Mouse (Mus musculus) spleen, adult 10 weeks (tissue): Measurements from ENCODE around the gene Dazap1. TPM values are rescaled to one million over a fixed set of nuclear protein-coding genes. Genes with fewer than 3 reads are reported as not detected.

Experiments used
- polyA plus RNA-seq: library from polyadenylated mRNA; stranded (reverse); fragments of 350-450 nt; fragmentation: Illumina TruSeq; extraction: RNeasy Lipid Tissue Mini Kit (QIAGEN cat#74804); gene quantifications from one replicate; pipeline ENCODE4 v1.2.3, GENCODE M21; 2015; ENCODE audit warnings: low replicate concordance; ENCODE audit not compliant: insufficient read depth

Dazap1 gene
- polyA plus RNA-seq: 74.8 TPM

DNA sequence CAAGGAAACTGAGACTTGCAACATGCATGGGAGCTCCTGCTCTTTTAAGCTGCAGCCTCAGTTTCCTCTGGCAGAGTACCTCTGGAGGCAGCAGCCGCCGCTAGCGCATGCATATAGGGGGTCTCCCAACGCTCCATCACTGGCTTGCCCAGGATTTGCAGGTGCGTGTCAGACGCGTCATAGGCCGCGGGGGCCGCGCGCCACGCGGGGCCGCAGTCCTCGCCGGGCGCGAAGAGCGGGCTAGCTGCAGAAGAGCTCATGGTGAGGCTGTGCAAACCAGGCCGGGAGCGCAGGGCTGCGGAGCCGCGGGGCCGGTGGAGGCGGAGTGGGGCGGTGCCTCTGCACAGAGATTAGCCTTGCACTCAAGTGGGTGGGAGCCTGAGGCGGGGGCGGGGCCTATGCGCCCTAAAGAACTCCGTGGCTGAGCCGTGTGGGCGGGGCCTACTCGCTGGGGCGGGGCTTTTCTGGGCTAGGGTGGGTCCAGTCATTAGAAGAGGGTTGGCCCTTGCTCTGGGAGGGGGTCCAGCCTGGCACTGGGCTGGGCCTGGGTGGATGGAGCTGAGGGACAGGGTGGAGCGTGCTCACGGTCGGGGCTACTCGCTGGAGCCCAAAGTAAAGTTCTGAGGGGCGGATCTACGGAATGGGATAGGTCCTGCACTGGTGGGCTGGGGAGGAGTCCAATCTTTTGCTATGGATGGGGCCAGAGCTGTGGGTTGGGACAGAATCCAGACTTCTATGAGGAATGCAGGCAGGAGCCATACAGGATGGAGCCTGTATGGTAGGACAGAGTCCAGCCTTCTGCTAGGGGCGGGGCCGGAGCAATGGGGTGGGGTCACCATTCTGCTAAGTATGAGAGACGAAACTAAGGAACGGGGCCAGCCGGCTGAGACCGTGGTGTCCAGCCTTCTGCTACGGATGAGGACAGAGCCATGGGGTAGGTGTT lies at the start of gene Dazap1, which contains the start of gene Gamt:
Gene Dazap1 (plus strand): TSS at position 845 of the 943 bp plus-strand sequence.
Gene Gamt (minus strand): TSS at position 371 of the 943 bp plus-strand sequence.

DNA sequence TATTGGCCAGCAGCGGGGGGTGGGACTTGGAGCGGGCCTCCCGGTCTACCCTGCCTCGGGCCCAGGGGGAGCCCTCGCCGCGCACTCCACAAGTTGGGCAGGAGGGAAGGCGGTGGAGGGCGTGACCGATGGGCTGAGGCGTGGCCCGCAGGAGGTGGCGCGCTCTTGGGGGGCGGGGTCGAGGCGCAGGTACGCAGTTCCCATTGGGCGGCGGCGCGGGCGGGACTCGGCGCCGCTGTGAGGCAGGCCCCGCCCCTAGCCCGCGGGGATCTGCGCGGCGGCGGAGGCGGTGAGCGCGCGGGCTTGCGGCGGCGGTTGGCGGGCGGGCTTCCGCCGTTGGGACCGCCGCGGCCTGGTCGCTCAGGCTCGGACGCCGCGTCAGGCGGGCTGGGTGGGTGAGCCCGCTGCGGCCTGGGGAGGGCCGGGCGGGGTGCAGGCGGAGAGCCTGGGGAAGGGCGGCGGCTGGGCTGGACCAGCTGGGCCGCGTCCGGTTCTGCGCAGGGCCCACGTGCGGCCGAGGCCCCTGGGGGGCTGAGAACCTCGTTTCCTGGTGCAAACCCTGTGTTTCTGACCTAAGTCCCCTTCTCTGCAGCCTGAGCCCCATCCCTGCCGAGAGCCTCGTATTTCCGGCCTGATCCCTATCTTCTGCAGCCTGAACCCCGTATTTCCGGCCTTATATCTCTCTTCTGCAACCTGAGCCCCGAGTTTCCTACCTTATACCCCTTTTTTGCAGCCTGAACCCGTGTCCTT lies 34.7 kb upstream of the Dazap1 start, which contains the start of gene Mum1:
Gene Mum1 (plus strand): TSS at position 19 of the 750 bp plus-strand sequence.

DNA sequence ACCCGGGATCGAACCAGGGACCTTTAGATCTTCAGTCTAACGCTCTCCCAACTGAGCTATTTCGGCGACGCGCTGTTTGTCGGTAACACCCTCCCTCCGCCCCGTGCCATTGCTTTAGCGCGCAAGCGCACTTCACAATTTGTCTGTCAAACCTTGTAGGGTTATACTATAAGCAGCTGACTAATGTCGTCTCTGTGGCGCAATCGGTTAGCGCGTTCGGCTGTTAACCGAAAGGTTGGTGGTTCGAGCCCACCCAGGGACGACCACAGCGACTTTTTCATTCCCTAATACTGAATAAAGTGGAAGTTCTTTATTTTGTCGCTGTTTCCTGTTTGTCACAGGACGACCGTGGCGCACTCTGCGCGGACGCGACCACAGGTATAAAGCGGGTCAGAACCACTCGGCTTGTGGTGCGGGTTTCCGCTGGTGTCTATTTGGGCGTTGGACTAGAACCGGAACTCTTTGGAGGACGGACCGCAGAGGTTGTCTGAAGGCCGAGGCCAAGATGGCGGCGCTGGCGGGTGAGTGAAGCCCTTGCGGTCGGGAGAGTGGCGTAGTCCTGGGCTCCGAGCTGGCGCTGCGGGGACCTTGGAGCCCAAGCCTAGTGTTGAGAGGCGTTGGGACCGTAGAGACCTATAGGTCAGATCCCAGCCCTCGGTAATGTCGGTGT lies 12.2 kb upstream of the Dazap1 start, which contains the start of gene Ndufs7:
Gene Ndufs7 (plus strand): TSS at position 151 of the 670 bp plus-strand sequence.

DNA sequence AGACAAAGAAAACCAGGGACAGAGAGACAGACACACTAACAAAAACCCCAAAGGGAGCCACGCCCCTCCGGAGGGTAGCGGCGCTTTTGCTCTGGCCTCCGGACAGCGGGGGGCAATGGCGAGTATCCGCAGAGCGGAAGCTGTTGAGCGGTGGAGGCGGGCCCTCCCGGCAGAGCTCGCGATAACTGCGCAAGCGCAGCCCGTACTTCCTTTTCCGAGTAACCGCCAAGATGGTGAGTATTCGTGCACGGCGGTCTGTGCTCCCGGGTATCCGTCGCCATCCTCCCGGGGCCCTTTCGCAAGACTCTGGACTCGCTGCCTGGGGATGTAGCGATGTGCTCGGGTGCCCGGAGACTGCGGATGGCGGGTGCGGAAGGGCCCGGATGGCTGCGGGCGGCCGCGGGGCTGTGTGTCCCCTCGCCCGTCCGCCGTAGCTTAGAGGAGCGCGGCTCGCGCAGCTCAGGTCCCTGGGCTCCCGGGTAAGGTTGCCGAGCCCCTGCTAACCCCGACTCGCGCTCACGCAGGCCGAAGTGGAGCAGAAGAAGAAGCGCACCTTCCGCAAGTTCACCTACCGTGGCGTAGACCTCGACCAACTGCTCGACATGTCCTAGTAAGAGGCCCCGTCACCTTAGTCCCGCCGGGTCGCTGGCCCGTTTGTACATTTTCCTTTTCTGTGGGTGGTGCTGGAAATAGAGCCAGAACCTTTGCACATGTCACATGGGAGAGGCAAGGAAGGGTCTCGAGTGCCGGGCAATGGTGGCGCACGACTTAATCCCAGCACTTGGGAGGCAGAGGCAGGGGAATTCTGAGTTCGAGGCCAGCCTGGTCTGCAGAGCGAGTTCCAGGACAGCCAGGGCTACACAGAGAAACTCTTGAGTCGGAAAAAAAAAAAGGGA lies 31.2 kb downstream of the Dazap1 start, which contains the start of gene Rps15:
Gene Rps15 (plus strand): TSS at position 203 of the 896 bp plus-strand sequence.

DNA sequence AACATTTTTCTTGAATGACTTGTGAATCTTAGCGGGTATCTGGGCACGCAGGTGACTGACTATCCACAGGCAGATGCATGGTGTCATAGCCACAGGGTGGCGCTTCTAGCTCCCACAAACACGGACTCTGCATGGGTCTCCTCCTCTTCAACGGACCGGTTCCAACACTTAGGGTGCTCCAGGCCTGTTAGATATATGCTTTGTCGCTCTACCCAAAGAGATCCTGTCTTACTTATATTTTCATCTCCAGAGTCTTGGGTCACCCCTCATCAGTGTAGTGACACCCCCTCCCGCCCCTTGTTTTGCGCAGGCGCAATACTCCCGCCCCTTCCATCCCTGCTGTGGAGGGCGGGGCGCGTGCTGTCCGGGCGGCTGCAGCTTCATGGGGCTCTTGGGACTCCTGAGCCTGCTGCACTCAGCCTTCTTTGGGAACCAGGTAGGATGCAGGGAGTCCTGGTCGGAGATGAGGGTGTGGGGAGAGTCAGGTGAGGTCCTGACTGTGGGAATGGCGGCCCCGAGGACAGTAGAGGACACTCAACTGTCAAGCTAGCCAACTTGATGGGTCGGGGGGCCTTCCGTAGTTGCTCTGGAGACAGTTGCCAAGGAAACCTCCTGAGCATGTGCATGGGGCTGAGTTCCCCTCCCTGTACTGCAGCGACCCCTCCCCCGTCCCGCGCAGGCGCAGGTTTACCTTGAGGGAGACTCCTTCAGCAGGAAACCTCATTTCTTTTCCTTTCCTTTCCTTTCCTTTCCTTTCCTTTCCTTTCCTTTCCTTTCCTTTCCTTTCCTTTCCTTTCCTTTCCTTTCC lies 34.5 kb downstream of the Dazap1 start, which contains the start of gene Apc2:
Gene Apc2 (plus strand): TSS at position 360 of the 808 bp plus-strand sequence.

DNA sequence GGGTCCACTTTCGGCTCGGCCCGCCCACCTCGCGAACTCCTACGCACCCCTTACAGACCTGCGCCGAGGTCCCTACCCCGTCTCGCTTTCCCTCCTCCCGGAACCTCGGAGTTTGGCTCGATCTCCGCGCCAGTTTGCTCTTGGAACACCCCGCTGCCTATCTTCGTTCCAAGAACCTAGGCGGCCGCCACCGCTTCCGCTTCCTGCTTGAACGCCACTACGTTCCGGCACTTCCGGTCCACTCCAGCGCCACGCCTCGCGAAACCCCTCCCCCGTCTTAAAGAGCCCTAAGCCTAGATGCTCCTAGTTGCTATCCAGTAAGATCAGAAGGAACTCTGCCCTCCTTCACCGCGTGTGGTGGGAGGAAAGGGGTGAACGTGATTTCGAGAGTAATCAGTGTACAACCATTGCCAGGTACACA lies 59.1 kb downstream of the Dazap1 start, which contains the start of gene 2310011J03Rik:
Gene 2310011J03Rik (minus strand): TSS at position 198 of the 421 bp plus-strand sequence.

DNA sequence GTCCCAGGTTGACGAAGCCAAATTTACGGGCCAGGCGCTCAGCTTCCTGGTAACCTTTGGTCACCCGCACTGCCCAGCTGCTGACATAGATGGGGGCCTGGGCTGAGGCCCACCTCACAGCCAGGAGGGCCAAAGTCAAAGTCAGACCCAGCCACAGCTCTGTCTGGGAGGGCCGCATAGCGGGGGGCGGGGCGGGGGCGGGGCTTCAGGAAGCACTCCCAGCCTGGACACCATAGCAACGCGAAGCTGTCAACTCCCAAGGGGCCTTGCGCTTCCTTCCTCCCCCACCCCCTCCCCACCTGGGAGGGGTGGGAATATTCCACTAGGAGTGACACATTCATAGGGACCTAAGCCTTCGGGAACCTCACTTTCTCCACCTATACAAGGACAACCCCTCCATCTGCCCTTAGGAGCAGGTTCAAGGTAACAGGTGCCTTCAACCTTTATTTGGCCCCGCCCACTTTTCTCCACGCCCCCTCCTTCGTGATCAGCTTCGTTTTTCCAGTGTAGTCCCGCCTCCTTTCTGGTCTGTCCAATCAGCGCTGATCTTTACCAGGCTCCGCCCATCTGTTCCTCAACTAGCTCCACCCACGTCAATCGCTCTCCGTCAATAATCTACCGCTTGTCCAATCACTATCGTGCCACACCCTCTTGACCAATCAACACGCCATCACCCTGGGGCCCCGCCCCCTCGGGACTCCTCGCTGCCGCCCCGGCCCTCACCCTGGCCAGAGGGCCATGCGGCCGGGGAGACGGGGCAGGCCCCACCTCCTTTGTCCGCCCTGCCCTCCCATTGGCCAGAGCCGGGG lies 68.2 kb downstream of the Dazap1 start, which contains the start of the genes Pcsk4 and Reep6:
Gene Pcsk4 (minus strand): TSS at position 226 of the 809 bp plus-strand sequence.
Gene Reep6 (plus strand): TSS at position 681 of the 809 bp plus-strand sequence.

Other genes with a start within 250 kb of the Dazap1 start
- gene Arhgap45, start 244.8 kb upstream of the Dazap1 start, polyA plus RNA-seq: 93.1 TPM
- gene Polr2e, start 221.7 kb upstream of the Dazap1 start, polyA plus RNA-seq: 19.3 TPM
- gene Gpx4, start 214.3 kb upstream of the Dazap1 start, polyA plus RNA-seq: 128 TPM
- gene Sbno2, start 155.9 kb upstream of the Dazap1 start, polyA plus RNA-seq: 22.6 TPM
- gene Stk11, start 145.7 kb upstream of the Dazap1 start, polyA plus RNA-seq: 58.7 TPM
- 23.7 TPM for gene Atp5d, start 122.9 kb upstream of the Dazap1 start, polyA plus RNA-seq
- 1.2 TPM for gene Cbarp, start 120.7 kb upstream of the Dazap1 start, polyA plus RNA-seq
- 29.3 TPM for gene Midn, start 113.2 kb upstream of the Dazap1 start, polyA plus RNA-seq
- gene Cirbp, start 95.5 kb upstream of the Dazap1 start, polyA plus RNA-seq: 81.8 TPM
- 13.5 TPM for gene 1600002K03Rik, start 88.5 kb upstream of the Dazap1 start, polyA plus RNA-seq
- gene Efna2, start 82.0 kb upstream of the Dazap1 start, polyA plus RNA-seq: 0.35 TPM
- gene Mum1, start 35.1 kb upstream of the Dazap1 start, polyA plus RNA-seq: 40.2 TPM
- 17.1 TPM for gene Ndufs7, start 12.4 kb upstream of the Dazap1 start, polyA plus RNA-seq
- 2.3 TPM for gene Gamt, start 474 bp upstream of the Dazap1 start, polyA plus RNA-seq
- gene Rps15, start 31.0 kb downstream of the Dazap1 start, polyA plus RNA-seq: 623 TPM
- 0.76 TPM for gene Apc2, start 34.5 kb downstream of the Dazap1 start, polyA plus RNA-seq
- gene 2310011J03Rik, start 59.1 kb downstream of the Dazap1 start, polyA plus RNA-seq: 11.8 TPM
- gene Pcsk4, start 68.0 kb downstream of the Dazap1 start, polyA plus RNA-seq: 0.41 TPM
- 0.26 TPM for gene Reep6, start 68.5 kb downstream of the Dazap1 start, polyA plus RNA-seq
- 2.1 TPM for gene Adamtsl5, start 86.9 kb downstream of the Dazap1 start, polyA plus RNA-seq
- not detected for gene Plk5, start 95.0 kb downstream of the Dazap1 start, polyA plus RNA-seq
- gene Mex3d, start 126.2 kb downstream of the Dazap1 start, polyA plus RNA-seq: 4.6 TPM
- gene Mbd3, start 138.1 kb downstream of the Dazap1 start, polyA plus RNA-seq: 18.0 TPM
- gene Uqcr11, start 145.3 kb downstream of the Dazap1 start, polyA plus RNA-seq: 11.5 TPM
- 22.1 TPM for gene Tcf3, start 172.2 kb downstream of the Dazap1 start, polyA plus RNA-seq
- gene Onecut3, start 233.3 kb downstream of the Dazap1 start, polyA plus RNA-seq: not detected